Mouse (Mus musculus): Measurements from ENCODE around the gene Gnaz. TPM values are rescaled to one million over a fixed set of nuclear protein-coding genes. Genes with fewer than 3 reads are reported as not detected.

Gnaz gene
- polyA plus RNA-seq, 1 experiment from 2014 or later: 12.2 TPM

DNA sequence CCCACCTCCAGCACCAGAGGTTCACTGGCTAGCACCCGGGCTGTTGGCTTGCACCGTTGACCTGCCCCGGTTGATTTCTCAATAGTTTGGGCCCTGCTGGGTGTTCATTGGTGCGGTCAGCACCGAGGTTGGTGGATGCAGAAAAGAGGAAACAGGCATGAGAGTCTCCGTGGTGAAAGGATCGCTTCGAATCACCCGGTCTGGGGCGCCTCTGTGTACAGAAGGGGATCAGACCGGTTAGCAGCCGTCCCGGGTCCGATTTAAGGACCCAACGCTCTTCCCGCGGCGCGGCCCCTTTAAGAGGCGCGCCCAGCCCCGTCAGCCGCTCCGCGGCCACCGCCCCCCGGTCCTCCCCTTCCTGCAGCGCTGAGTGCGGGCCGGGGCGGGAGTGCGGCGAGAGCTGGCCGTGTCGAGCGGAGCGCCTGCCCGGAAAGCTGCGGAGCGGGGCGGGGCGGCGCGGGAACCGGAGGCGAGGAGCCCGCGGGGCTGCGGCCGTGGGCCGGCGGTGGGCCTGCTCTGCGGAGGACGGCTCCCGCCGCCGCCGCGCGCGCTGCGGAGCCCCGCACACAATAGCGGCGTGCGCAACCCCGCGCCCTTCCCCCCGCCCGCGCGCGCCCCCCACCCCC, 93.4 kb downstream of the Gnaz start, which contains the start of gene Bcr:
Gene Bcr (plus strand): TSS at position 376 of the 626 bp plus-strand sequence.
- WGBS: under 1% methylated on average over 38 of the region's 73 CpGs
- Histone ChIP-seq H3K27me3 (ENCODE audit: control insufficient read depth, insufficient read depth, low read length) (peaks cover 5% of the 10 kb centered on the region; the same call in 1 of the 2 replicates), H3K36me3 (ENCODE audit: control insufficient read depth, insufficient read depth, low read length) (no peaks in the 10 kb centered on the region), H3K27ac (ENCODE audit: low read depth, low read length) (peak within 1 kb of the TSS; percentile 32; the same call in 1 of the 2 replicates), H3K4me2 (peak within 1 kb of the TSS; percentile 81), H3K9ac (ENCODE audit: low read length) (peak within 1 kb of the TSS; percentile 83), H3K9me3 (ENCODE audit: control insufficient read depth, low read length) (no peaks in the 10 kb centered on the region), H3K4me3 (ENCODE audit: low read depth, low read length) (peak within 1 kb of the TSS; percentile 93), H3K4me1 (ENCODE audit: control insufficient read depth, insufficient read depth, low read length) (peaks cover 43% of the 10 kb centered on the region)
- DNase-seq (ENCODE audit: low spot score, missing footprints) (peak; percentile 95), ATAC-seq (ENCODE audit: low FRiP score) (peak; percentile 85)

DNA sequence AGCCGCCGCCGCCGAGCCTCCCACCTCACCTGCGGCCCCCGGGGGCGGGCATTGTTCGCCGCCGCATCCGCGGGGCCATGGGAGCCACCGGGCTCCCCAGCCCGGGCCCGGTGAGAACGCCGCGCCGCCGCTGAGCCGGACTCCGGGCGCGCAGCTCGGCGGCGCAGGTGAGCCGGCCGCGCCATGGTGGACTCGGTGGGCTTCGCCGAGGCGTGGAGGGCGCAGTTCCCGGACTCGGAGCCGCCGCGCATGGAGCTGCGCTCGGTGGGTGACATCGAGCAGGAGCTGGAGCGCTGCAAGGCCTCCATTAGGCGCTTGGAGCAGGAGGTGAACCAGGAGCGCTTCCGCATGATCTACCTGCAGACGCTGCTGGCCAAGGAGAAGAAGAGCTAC, 93.9 kb downstream of the Gnaz start:
- DNase-seq (ENCODE audit: low spot score, missing footprints) (peak; percentile 93), ATAC-seq (ENCODE audit: low FRiP score) (peak; percentile 41)
- Histone ChIP-seq H3K27ac (ENCODE audit: low read depth, low read length) (peak overlapping the region; percentile 32; the same call in 1 of the 2 replicates), H3K4me2 (peak overlapping the region; percentile 81), H3K36me3 (ENCODE audit: control insufficient read depth, insufficient read depth, low read length) (no peaks in the 10 kb centered on the region), H3K4me1 (ENCODE audit: control insufficient read depth, insufficient read depth, low read length) (peaks cover 45% of the 10 kb centered on the region), H3K9me3 (ENCODE audit: control insufficient read depth, low read length) (no peaks in the 10 kb centered on the region), H3K4me3 (ENCODE audit: low read depth, low read length) (peak overlapping the region; percentile 93), H3K27me3 (ENCODE audit: control insufficient read depth, insufficient read depth, low read length) (peaks cover 5% of the 10 kb centered on the region; the same call in 1 of the 2 replicates), H3K9ac (ENCODE audit: low read length) (peak overlapping the region; percentile 83)
- WGBS: 0% methylated on average over 45 of the region's 48 CpGs

DNA sequence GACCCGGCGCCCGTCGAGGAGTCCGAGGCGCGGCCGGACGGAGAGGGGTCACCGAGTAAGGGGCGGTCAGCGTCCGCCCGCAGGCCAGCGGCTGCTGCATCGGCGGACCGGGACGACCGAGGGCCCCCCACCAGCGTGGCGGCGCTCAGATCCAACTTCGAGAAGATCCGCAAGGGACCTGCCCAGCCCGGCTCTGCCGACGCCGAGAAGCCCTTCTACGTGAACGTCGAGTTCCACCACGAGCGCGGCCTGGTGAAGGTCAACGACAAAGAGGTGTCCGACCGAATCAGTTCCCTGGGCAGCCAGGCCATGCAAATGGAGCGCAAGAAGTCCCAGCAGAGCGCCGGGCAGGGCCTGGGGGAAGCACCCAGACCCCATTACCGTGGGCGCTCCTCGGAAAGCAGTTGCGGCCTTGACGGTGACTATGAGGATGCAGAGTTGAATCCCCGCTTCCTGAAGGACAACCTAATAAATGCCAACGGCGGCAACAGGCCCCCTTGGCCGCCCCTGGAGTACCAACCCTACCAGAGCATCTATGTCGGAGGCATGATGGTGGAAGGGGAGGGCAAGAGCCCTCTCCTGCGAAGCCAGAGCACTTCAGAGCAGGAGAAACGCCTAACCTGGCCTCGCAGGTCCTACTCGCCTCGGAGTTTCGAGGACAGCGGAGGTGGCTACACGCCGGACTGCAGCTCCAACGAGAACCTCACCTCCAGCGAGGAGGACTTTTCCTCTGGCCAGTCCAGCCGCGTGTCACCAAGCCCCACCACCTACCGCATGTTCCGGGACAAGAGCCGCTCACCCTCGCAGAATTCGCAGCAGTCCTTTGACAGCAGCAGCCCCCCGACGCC, 94.6 kb downstream of the Gnaz start:
- Histone ChIP-seq H3K4me2 (peak overlapping the region; percentile 81), H3K4me1 (ENCODE audit: control insufficient read depth, insufficient read depth, low read length) (peaks cover 38% of the 10 kb centered on the region), H3K9ac (ENCODE audit: low read length) (peak overlapping the region; percentile 83), H3K27me3 (ENCODE audit: control insufficient read depth, insufficient read depth, low read length) (peaks cover 5% of the 10 kb centered on the region; the same call in 1 of the 2 replicates), H3K27ac (ENCODE audit: low read depth, low read length) (no peak overlapping the region), H3K4me3 (ENCODE audit: low read depth, low read length) (peak overlapping the region; percentile 93), H3K9me3 (ENCODE audit: control insufficient read depth, low read length) (no peaks in the 10 kb centered on the region), H3K36me3 (ENCODE audit: control insufficient read depth, insufficient read depth, low read length) (no peaks in the 10 kb centered on the region)
- DNase-seq (ENCODE audit: low spot score, missing footprints) (peak; percentile 94), ATAC-seq (ENCODE audit: low FRiP score) (no peak)
- WGBS: 1% methylated on average over 71 of the region's 71 CpGs

DNA sequence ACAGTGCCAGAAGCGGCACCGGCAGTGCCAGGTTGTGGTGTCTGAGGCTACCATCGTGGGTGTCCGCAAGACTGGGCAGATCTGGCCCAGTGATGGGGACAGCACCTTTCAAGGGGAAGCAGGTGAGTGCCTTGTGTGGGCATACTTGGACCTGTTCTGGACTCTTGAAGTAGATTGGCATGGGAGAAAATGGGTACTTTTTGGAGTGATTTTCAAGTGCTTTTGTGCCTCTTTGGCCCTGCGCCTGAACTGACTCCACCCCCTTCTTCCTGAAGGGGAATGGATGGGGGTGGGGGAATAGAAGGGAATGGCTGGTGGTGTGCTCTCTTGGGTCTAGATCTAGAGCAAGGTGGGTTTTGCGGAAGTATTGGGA, 95.2 kb downstream of the Gnaz start:
- Histone ChIP-seq H3K4me1 (ENCODE audit: control insufficient read depth, insufficient read depth, low read length) (peaks cover 38% of the 10 kb centered on the region), H3K9ac (ENCODE audit: low read length) (peak overlapping the region; percentile 83), H3K9me3 (ENCODE audit: control insufficient read depth, low read length) (no peaks in the 10 kb centered on the region), H3K27ac (ENCODE audit: low read depth, low read length) (no peak overlapping the region), H3K4me2 (peak overlapping the region; percentile 81), H3K36me3 (ENCODE audit: control insufficient read depth, insufficient read depth, low read length) (no peaks in the 10 kb centered on the region), H3K27me3 (ENCODE audit: control insufficient read depth, insufficient read depth, low read length) (peaks cover 5% of the 10 kb centered on the region; the same call in 1 of the 2 replicates), H3K4me3 (ENCODE audit: low read depth, low read length) (peak overlapping the region; percentile 93)
- no peak for ATAC-seq (ENCODE audit: low FRiP score)
- WGBS: 23% methylated on average over 6 of the region's 6 CpGs
- peak; percentile 93 for DNase-seq (ENCODE audit: low spot score, missing footprints)

DNA sequence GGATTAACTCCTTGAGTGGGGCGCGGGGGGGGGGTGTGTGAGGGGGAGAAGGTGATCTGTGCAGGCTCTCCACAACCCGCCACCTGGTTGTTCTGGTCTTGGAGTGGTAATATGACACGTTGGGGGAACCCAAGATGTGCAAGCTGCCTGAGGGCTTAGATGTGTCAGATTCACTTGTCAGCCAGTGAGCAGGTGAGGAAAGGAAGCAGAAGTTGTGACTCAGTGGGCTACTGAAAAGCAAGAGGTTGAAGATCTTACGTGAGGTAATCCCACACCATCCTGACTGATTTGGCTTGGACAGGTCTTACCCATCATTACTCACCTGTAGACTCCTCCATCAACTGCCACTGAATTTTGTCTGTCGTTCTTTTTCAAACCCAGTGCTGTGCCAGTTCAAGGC, 95.6 kb downstream of the Gnaz start:
- H3K4me2 ChIP-seq: peak overlapping the region; percentile 81
- 46% methylated on average over 6 of the region's 6 CpGs for WGBS
- no peaks in the 10 kb centered on the region for H3K36me3 ChIP-seq (ENCODE audit: control insufficient read depth, insufficient read depth, low read length)
- no peak overlapping the region for H3K9ac ChIP-seq (ENCODE audit: low read length)
- DNase-seq (ENCODE audit: low spot score, missing footprints) (peak; percentile 79), ATAC-seq (ENCODE audit: low FRiP score) (no peak)
- H3K4me1 ChIP-seq (ENCODE audit: control insufficient read depth, insufficient read depth, low read length): peaks cover 38% of the 10 kb centered on the region
- H3K27ac ChIP-seq (ENCODE audit: low read depth, low read length): no peak overlapping the region
- H3K9me3 ChIP-seq (ENCODE audit: control insufficient read depth, low read length): no peaks in the 10 kb centered on the region
- H3K27me3 ChIP-seq (ENCODE audit: control insufficient read depth, insufficient read depth, low read length): peaks cover 5% of the 10 kb centered on the region; the same call in 1 of the 2 replicates
- peak overlapping the region; percentile 93 for H3K4me3 ChIP-seq (ENCODE audit: low read depth, low read length)

DNA sequence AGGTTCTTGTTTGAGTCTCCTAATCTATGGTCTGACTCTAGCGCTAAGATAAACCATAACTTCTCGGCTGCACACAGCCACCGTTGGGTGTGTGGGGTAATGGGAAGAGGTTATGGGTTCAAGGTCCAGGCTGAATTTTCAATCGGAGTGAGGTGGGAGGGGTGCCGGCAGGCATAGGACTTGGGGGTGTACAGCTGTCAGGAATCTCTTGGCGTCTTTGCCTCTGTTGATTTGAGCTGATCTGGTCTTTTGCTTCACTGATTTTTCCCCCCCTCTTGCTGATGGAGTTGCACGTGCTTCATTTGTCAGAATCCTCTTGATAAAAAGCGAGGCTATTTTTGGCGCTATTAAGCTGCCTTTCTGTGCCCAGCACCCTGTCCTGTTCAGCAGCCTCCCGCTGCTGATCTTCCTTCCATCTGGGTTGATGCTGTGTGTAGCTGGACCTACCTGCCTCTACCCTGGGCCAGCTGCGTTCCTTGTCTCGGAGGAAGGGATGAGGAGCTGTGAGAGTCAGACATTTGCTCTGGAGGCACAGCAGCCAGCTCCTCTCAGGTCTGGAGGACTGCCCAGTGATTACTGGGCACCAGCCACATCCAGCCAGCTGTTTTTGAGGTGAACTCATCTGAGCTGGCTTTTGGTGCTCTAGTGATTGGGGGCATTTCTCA, 96.5 kb downstream of the Gnaz start:
- Histone ChIP-seq H3K27ac (ENCODE audit: low read depth, low read length) (no peak overlapping the region), H3K36me3 (ENCODE audit: control insufficient read depth, insufficient read depth, low read length) (no peaks in the 10 kb centered on the region), H3K9me3 (ENCODE audit: control insufficient read depth, low read length) (no peaks in the 10 kb centered on the region), H3K4me3 (ENCODE audit: low read depth, low read length) (peak overlapping the region; percentile 2), H3K27me3 (ENCODE audit: control insufficient read depth, insufficient read depth, low read length) (peaks cover 5% of the 10 kb centered on the region; the same call in 1 of the 2 replicates), H3K4me2 (peak overlapping the region; percentile 31), H3K4me1 (ENCODE audit: control insufficient read depth, insufficient read depth, low read length) (peaks cover 38% of the 10 kb centered on the region), H3K9ac (ENCODE audit: low read length) (no peak overlapping the region)
- 71% methylated on average over 12 of the region's 12 CpGs for WGBS
- peak; percentile 84 for DNase-seq (ENCODE audit: low spot score, missing footprints)
- no peak for ATAC-seq (ENCODE audit: low FRiP score)

DNA sequence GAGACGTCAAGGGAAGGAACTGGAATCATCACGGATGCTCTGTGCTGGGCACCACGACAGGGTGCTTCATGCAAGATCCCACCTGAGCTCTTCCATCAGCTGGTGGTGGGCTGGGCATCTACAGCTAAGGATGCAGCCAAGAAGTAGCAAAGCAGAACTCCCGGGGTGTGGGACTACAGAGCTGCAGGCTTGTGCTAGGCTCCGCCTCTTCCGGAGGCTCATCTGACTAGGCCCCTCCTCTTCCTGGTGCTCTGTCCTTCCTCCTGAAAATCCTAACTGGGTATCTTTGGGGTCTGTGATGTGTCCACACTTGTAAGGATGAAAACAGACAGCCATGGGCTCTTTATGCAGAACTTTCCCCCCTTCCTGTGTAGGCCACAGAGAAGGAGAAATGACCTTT, 98.7 kb downstream of the Gnaz start:
- Histone ChIP-seq H3K9me3 (ENCODE audit: control insufficient read depth, low read length) (no peaks in the 10 kb centered on the region), H3K9ac (ENCODE audit: low read length) (no peak overlapping the region), H3K4me2 (no peak overlapping the region), H3K4me1 (ENCODE audit: control insufficient read depth, insufficient read depth, low read length) (peaks cover 28% of the 10 kb centered on the region), H3K4me3 (ENCODE audit: low read depth, low read length) (no peak overlapping the region), H3K27ac (ENCODE audit: low read depth, low read length) (no peak overlapping the region), H3K36me3 (ENCODE audit: control insufficient read depth, insufficient read depth, low read length) (no peaks in the 10 kb centered on the region), H3K27me3 (ENCODE audit: control insufficient read depth, insufficient read depth, low read length) (peaks cover 5% of the 10 kb centered on the region; the same call in 1 of the 2 replicates)
- 85% methylated on average over 6 of the region's 6 CpGs for WGBS
- DNase-seq (ENCODE audit: low spot score, missing footprints) (no peak), ATAC-seq (ENCODE audit: low FRiP score) (no peak)
